Mouse (Mus musculus) CH12.LX (cell line): ENCODE measurements around the gene Ttc34.

Source experiments
- CTCF ChIP-seq, 2 experiments: IDR thresholded peaks in 1 of 2; conservative IDR thresholded peaks in 1 of 2; 2 replicates each; pipeline ENCODE4 v1.5.1; 2011 to 2012; ENCODE audit warnings: low read depth in 2 of 2, low read length in 2 of 2, improper control_type of control experiment in 1 of 2, inconsistent platforms in 1 of 2, mild to moderate bottlenecking in 1 of 2, moderate library complexity in 1 of 2
- ELF1 ChIP-seq: IDR thresholded peaks from 2 replicates; pipeline ENCODE4 v1.6.1; 2014; ENCODE audit warnings: low read depth, mild to moderate bottlenecking, inconsistent platforms, low read length, improper control_type of control experiment
- MEF2A ChIP-seq: IDR thresholded peaks from 2 replicates; pipeline ENCODE4 v1.6.1; 2014; ENCODE audit warnings: low read depth, mild to moderate bottlenecking, inconsistent platforms, low read length, improper control_type of control experiment, borderline replicate concordance
- MXI1 ChIP-seq: IDR thresholded peaks from 2 replicates; pipeline ENCODE4 v1.6.1; 2011; ENCODE audit warnings: mild to moderate bottlenecking, low read depth, low read length, improper control_type of control experiment
- POLR2A ChIP-seq: IDR thresholded peaks from 2 replicates; pipeline ENCODE4 v1.6.1; 2011; ENCODE audit warnings: low read depth, mild to moderate bottlenecking, improper control_type of control experiment, low read length
- TBP ChIP-seq: conservative IDR thresholded peaks from 2 replicates; pipeline ENCODE4 v1.6.1; 2011; ENCODE audit warnings: low read depth, low read length, improper control_type of control experiment
- TCF12 ChIP-seq: IDR thresholded peaks from 2 replicates; pipeline ENCODE4 v1.6.1; 2014; ENCODE audit warnings: low read depth, mild to moderate bottlenecking, inconsistent platforms, low read length, improper control_type of control experiment

DNA sequence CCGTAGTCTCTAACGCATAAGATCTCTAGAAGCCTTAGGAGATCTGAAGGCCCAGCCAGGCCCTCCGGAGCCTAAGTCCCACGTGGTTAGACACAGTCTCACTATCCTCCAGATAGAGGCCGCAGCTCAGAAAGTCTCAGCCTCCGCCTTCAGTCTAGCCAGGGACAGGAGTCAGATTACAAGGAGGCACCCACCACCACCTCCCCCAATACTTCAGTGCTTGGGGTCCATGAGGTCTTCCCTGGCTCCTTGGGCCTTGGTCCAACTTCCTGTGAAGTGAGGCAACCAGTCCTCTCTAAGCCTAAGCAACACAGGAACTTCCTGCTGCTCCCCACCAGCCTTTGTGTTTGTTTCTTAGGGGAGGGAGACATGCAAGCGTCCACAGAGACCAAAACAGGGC is 11.0 kb upstream of the Ttc34 start:
- TF ChIP-seq CTCF (conservative IDR thresholded peaks at IDR 0.05 in 1 of 2, IDR thresholded peaks at IDR 0.05 in 1 of 2; ENCODE audit: low read depth in 2 of 2, low read length in 2 of 2) (no peak), ELF1 (no peak), TCF12 (no peak), MEF2A (no peak), TBP (no peak), MXI1 (no peak), POLR2A (no peak)
